Mouse (Mus musculus) ES-Bruce4 (cell line): ENCODE measurements at regions not wholly inside any gene's neighbourhood (a gene's known extent, or its start where the extent isn't known, plus 50 kb on each side); places are given as distances from the start of the nearest gene placed in this dataset.

ENCODE experiments used
- H3K27ac ChIP-seq: 2 replicates; pipeline ENCODE4 v1.5.1; 2012; ENCODE audit warnings: low read length, inconsistent platforms; ENCODE audit not compliant: insufficient read depth
- H3K27me3 ChIP-seq: 2 replicates; pipeline ENCODE4 v1.6.1; 2012; ENCODE audit warnings: mild to moderate bottlenecking, low read length, inconsistent platforms; ENCODE audit not compliant: control insufficient read depth, poor library complexity, insufficient read depth, severe bottlenecking
- H3K36me3 ChIP-seq: 2 replicates; pipeline ENCODE4 v1.6.1; 2012; ENCODE audit warnings: inconsistent platforms, mild to moderate bottlenecking, low read length, moderate library complexity; ENCODE audit not compliant: control insufficient read depth, poor library complexity, insufficient read depth, severe bottlenecking
- H3K4me1 ChIP-seq: one replicate; pipeline ENCODE4 v1.8.1; 2011; ENCODE audit warnings: low read length; ENCODE audit not compliant: control insufficient read depth, insufficient read depth
- H3K4me3 ChIP-seq: 2 replicates; pipeline ENCODE4 v1.5.1; 2011; ENCODE audit warnings: low read depth, mild to moderate bottlenecking, low read length
- H3K9ac ChIP-seq: 2 replicates; pipeline ENCODE4 v1.6.1; 2012; ENCODE audit warnings: low read depth, mild to moderate bottlenecking, inconsistent platforms; ENCODE audit not compliant: poor library complexity, severe bottlenecking
- H3K9me3 ChIP-seq: replicated peaks from 2 replicates; pipeline ENCODE4 v1.6.1; 2012; ENCODE audit warnings: mild to moderate bottlenecking, low read length, inconsistent platforms; ENCODE audit not compliant: control insufficient read depth, poor library complexity, insufficient read depth, severe bottlenecking
- CTCF ChIP-seq: IDR thresholded peaks from one replicate; pipeline ENCODE4 v1.8.1; 2011; ENCODE audit warnings: low read depth, low read length
- EP300 ChIP-seq: IDR thresholded peaks from 2 replicates; pipeline ENCODE4 v1.6.1; 2011; ENCODE audit warnings: low read depth, low read length; ENCODE audit not compliant: insufficient read depth
- POLR2A ChIP-seq: IDR thresholded peaks from one replicate; pipeline ENCODE4 v1.8.1; 2011; ENCODE audit warnings: low read length; ENCODE audit not compliant: insufficient read depth

GRCm38 (mm10) chr16:19203681-19204080, 110.2 kb downstream of the Olfr164 start:
- no peaks in the 10 kb centered on the region for H3K27me3 ChIP-seq
- no peak overlapping the region for H3K9ac ChIP-seq
- no peaks in the 10 kb centered on the region for H3K4me1 ChIP-seq
- no peak overlapping the region for H3K4me3 ChIP-seq
- peaks cover 9% of the 10 kb centered on the region for H3K9me3 ChIP-seq
- TF ChIP-seq EP300 (no peak), CTCF (no peak), POLR2A (no peak)
- no peaks in the 10 kb centered on the region for H3K36me3 ChIP-seq
- no peak overlapping the region for H3K27ac ChIP-seq

- Histone ChIP-seq H3K27me3 (no peaks in the 10 kb centered on the region), H3K36me3 (no peaks in the 10 kb centered on the region), H3K9me3 (peaks cover 9% of the 10 kb centered on the region), H3K4me1 (no peaks in the 10 kb centered on the region), H3K4me3 (no peak overlapping the region), H3K9ac (no peak overlapping the region), H3K27ac (no peak overlapping the region)
- TF ChIP-seq CTCF = no peak
- TF ChIP-seq EP300 = no peak
- TF ChIP-seq POLR2A = no peak
Measured at GRCm38 (mm10) chr16:19200977-19201376, 112.9 kb downstream of the Olfr164 start.

GRCm38 (mm10) chr16:19199724-19200544, 113.9 kb downstream of the Olfr164 start:
- Histone ChIP-seq H3K27me3 (no peaks in the 10 kb centered on the region), H3K27ac (no peak overlapping the region), H3K36me3 (no peaks in the 10 kb centered on the region), H3K9ac (no peak overlapping the region), H3K4me1 (no peaks in the 10 kb centered on the region), H3K9me3 (peaks cover 3% of the 10 kb centered on the region), H3K4me3 (no peak overlapping the region)
- TF ChIP-seq CTCF (no peak), EP300 (no peak), POLR2A (no peak)

GRCm38 (mm10) chr16:19198539-19199385, 115.1 kb downstream of the Olfr164 start:
- no peaks in the 10 kb centered on the region for H3K27me3 ChIP-seq
- H3K4me3 ChIP-seq = no peak overlapping the region
- no peaks in the 10 kb centered on the region for H3K9me3 ChIP-seq
- no peak overlapping the region for H3K9ac ChIP-seq
- H3K27ac ChIP-seq = no peak overlapping the region
- H3K36me3 ChIP-seq = no peaks in the 10 kb centered on the region
- TF ChIP-seq POLR2A (no peak), EP300 (no peak), CTCF (no peak)
- no peaks in the 10 kb centered on the region for H3K4me1 ChIP-seq

GRCm38 (mm10) chr16:19197638-19198440, 116.0 kb downstream of the Olfr164 start:
- Histone ChIP-seq H3K27ac (no peak overlapping the region), H3K9ac (no peak overlapping the region), H3K4me1 (no peaks in the 10 kb centered on the region), H3K4me3 (no peak overlapping the region), H3K27me3 (no peaks in the 10 kb centered on the region), H3K9me3 (no peaks in the 10 kb centered on the region), H3K36me3 (no peaks in the 10 kb centered on the region)
- TF ChIP-seq CTCF = no peak
- TF ChIP-seq POLR2A = no peak
- no peak for TF ChIP-seq EP300
